Mouse (Mus musculus): ENCODE results near the gene Gucy2d. TPM values are rescaled to one million over a fixed set of nuclear protein-coding genes. Genes with fewer than 3 reads are reported as not detected.
A peak's percentile ranks its signal among the peaks of the same experiment; 100 is the strongest.

Gucy2d gene
- polyA plus RNA-seq, 1 experiment from 2014 or later, result not detected

- H3K27ac ChIP-seq, result no peak overlapping the region
- peak overlapping the region; percentile 55; the same call in 1 of the 2 replicates for H3K4me3 ChIP-seq (replicated peaks)
- peaks cover 26% of the 10 kb centered on the region for H3K4me1 ChIP-seq (replicated peaks)
- DNase-seq, result no peak
- WGBS (ENCODE audit: insufficient replicate concordance), result 75% methylated on average over 6 of the region's 6 CpGs
- no peaks in the 10 kb centered on the region; the same call in 1 of the 2 replicates for H3K36me3 ChIP-seq
- peak overlapping the region; percentile 53; the same call in 1 of the 2 replicates for H3K9ac ChIP-seq
- ATAC-seq (ENCODE audit: low read depth), result no peak
- H3K27me3 ChIP-seq, result peaks cover 34% of the 10 kb centered on the region
- no peaks in the 10 kb centered on the region for H3K9me3 ChIP-seq (replicated peaks)
- H3K4me2 ChIP-seq, result peak overlapping the region; percentile 68
These were observed 50.7 kb downstream of the Gucy2d start for GRCm38 (mm10) chr7:98490911-98491310.

GRCm38 (mm10) chr7:98491451-98492200 is 51.4 kb downstream of the Gucy2d start:
- no peak overlapping the region for H3K9ac ChIP-seq
- ATAC-seq (ENCODE audit: low read depth) (no peak), DNase-seq (no peak)
- peak overlapping the region; percentile 68 for H3K4me2 ChIP-seq
- peak overlapping the region; percentile 21; the same call in 1 of the 2 replicates for H3K27ac ChIP-seq
- 41% methylated on average over 9 of the region's 9 CpGs for WGBS (ENCODE audit: insufficient replicate concordance)
- H3K4me3 ChIP-seq (replicated peaks), result peak overlapping the region; percentile 55
- no peaks in the 10 kb centered on the region for H3K9me3 ChIP-seq (replicated peaks)
- no peaks in the 10 kb centered on the region; the same call in 1 of the 2 replicates for H3K36me3 ChIP-seq
- H3K27me3 ChIP-seq, result peaks cover 34% of the 10 kb centered on the region
- H3K4me1 ChIP-seq (replicated peaks), result peaks cover 26% of the 10 kb centered on the region

DNA sequence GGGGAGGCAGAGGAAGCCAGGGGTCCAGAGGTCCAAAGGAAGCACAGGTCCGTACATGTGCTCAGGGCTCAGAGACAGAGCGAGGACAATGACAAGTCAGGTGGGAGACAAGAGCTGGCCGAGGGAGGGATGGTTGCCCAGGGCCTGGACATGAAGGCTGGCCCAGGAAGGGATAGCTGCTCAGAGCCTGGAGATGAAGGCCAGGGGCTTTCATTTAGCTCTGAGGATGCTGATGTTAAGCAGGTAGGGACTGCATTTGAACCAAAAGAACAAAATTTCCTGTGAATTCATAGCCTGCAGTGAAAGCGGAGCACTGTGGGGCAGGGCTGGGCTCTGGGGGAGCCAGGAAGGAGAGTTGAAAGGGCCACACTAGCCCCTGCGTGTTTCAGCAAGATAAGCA is 52.1 kb downstream of the Gucy2d start:
- Histone ChIP-seq H3K9me3 (replicated peaks) (no peaks in the 10 kb centered on the region), H3K9ac (peak overlapping the region; percentile 3; the same call in 1 of the 2 replicates), H3K27me3 (peaks cover 34% of the 10 kb centered on the region), H3K4me1 (replicated peaks) (peaks cover 26% of the 10 kb centered on the region), H3K4me2 (peak overlapping the region; percentile 68), H3K36me3 (no peaks in the 10 kb centered on the region; the same call in 1 of the 2 replicates), H3K27ac (peak overlapping the region; percentile 21; the same call in 1 of the 2 replicates), H3K4me3 (replicated peaks) (peak overlapping the region; percentile 22)
- ATAC-seq (ENCODE audit: low read depth) (no peak), DNase-seq (no peak)
- WGBS (ENCODE audit: insufficient replicate concordance), result 44% methylated on average over 5 of the region's 5 CpGs

- H3K27ac ChIP-seq, result no peak overlapping the region
- 23% methylated on average over 2 of the region's 2 CpGs for WGBS (ENCODE audit: insufficient replicate concordance)
- H3K4me1 ChIP-seq (replicated peaks), result peaks cover 26% of the 10 kb centered on the region
These were observed 53.1 kb downstream of the Gucy2d start for GRCm38 (mm10) chr7:98493307-98493706.

GRCm38 (mm10) chr7:98493901-98494480 is 53.8 kb downstream of the Gucy2d start:
- H3K36me3 ChIP-seq, result no peaks in the 10 kb centered on the region; the same call in 1 of the 2 replicates
- WGBS (ENCODE audit: insufficient replicate concordance), result 45% methylated on average over 18 of the region's 18 CpGs
- H3K4me2 ChIP-seq, result no peak overlapping the region
- no peak overlapping the region for H3K4me3 ChIP-seq (replicated peaks)
- no peak overlapping the region for H3K27ac ChIP-seq
- ATAC-seq (ENCODE audit: low read depth) (no peak), DNase-seq (no peak)
- no peaks in the 10 kb centered on the region for H3K9me3 ChIP-seq (replicated peaks)
- no peak overlapping the region for H3K9ac ChIP-seq
- peaks cover 26% of the 10 kb centered on the region for H3K4me1 ChIP-seq (replicated peaks)
- peaks cover 24% of the 10 kb centered on the region for H3K27me3 ChIP-seq

More at GRCm38 (mm10) chr7:98493307-98493706, 53.1 kb downstream of the Gucy2d start:
- Histone ChIP-seq H3K9me3 (replicated peaks) (no peaks in the 10 kb centered on the region), H3K9ac (no peak overlapping the region), H3K27me3 (peaks cover 30% of the 10 kb centered on the region), H3K4me3 (replicated peaks) (no peak overlapping the region), H3K36me3 (no peaks in the 10 kb centered on the region; the same call in 1 of the 2 replicates), H3K4me2 (peak overlapping the region; percentile 68)
- ATAC-seq (ENCODE audit: low read depth) (no peak), DNase-seq (no peak)

- Histone ChIP-seq H3K4me1 (replicated peaks) (peaks cover 28% of the 10 kb centered on the region), H3K27me3 (peaks cover 8% of the 10 kb centered on the region), H3K4me3 (replicated peaks) (no peak overlapping the region), H3K9me3 (replicated peaks) (no peaks in the 10 kb centered on the region), H3K36me3 (peaks cover 2% of the 10 kb centered on the region; the same call in 1 of the 2 replicates), H3K9ac (no peak overlapping the region), H3K4me2 (no peak overlapping the region), H3K27ac (no peak overlapping the region)
- no peak for DNase-seq
- no peak for ATAC-seq (ENCODE audit: low read depth)
- WGBS (ENCODE audit: insufficient replicate concordance), result 54% methylated on average over 1 of the region's 1 CpGs
These were observed 55.4 kb downstream of the Gucy2d start for GRCm38 (mm10) chr7:98495591-98495990.

DNA sequence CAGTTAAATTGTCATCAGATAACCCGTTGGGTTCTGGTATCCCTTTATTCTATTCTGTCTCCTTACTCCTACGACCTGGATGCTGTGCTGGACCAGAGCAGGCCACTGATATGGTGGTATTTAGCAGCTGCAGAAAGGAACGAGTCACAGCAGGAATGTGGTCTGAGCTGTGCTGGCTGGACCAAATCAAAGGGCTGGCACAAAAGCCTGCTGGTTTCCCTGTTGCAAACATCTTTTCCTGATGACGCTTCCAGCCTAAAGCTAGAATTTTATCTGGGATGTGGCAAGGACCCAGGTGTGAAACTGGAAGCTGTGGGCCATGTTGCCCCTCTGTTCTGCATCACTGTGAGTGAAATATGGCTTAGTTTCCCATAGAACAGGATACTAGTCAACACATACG is 57.2 kb downstream of the Gucy2d start:
- Histone ChIP-seq H3K4me3 (replicated peaks) (no peak overlapping the region), H3K27me3 (no peaks in the 10 kb centered on the region), H3K27ac (no peak overlapping the region), H3K9ac (no peak overlapping the region), H3K9me3 (replicated peaks) (no peaks in the 10 kb centered on the region), H3K4me1 (replicated peaks) (peaks cover 22% of the 10 kb centered on the region; the same call in 1 of the 2 replicates), H3K36me3 (peaks cover 2% of the 10 kb centered on the region; the same call in 1 of the 2 replicates), H3K4me2 (no peak overlapping the region)
- 51% methylated on average over 5 of the region's 5 CpGs for WGBS (ENCODE audit: insufficient replicate concordance)
- DNase-seq (no peak), ATAC-seq (ENCODE audit: low read depth) (no peak)

- Histone ChIP-seq H3K27ac (no peak overlapping the region), H3K4me1 (replicated peaks) (peaks cover 19% of the 10 kb centered on the region; the same call in 1 of the 2 replicates), H3K9me3 (replicated peaks) (no peaks in the 10 kb centered on the region), H3K27me3 (no peaks in the 10 kb centered on the region), H3K9ac (no peak overlapping the region), H3K4me2 (no peak overlapping the region), H3K36me3 (peaks cover 2% of the 10 kb centered on the region; the same call in 1 of the 2 replicates), H3K4me3 (replicated peaks) (no peak overlapping the region)
- WGBS (ENCODE audit: insufficient replicate concordance), result 71% methylated on average over 12 of the region's 12 CpGs
- ATAC-seq (ENCODE audit: low read depth) (no peak), DNase-seq (no peak)
These were observed 57.9 kb downstream of the Gucy2d start for GRCm38 (mm10) chr7:98498101-98498500.

DNA sequence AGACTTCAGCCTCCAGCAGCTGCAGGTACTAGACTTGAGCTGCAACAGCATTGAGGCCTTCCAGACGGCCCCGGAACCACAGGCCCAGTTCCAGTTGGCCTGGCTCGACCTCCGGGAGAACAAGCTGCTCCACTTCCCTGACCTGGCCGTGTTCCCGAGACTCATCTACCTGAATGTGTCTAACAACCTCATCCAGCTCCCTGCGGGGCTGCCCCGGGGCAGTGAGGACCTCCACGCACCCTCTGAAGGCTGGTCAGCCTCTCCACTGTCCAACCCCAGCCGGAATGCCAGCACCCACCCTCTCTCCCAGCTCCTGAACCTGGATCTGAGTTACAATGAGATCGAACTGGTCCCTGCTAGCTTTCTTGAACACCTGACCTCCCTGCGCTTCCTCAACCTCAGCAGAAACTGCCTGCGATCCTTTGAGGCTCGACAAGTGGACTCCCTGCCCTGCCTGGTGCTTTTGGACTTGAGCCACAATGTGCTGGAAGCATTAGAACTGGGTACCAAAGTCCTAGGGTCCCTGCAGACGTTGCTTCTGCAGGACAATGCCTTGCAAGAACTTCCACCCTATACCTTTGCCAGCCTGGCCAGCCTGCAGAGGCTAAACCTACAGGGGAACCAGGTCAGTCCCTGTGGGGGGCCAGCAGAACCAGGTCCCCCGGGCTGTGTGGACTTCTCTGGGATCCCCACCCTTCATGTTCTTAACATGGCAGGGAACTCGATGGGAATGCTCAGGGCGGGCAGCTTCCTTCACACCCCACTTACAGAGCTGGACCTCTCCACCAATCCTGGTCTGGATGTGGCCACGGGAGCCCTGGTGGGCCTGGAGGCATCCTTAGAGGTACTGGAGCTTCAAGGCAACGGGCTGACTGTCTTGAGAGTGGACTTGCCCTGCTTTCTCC is 58.7 kb downstream of the Gucy2d start:
- Histone ChIP-seq H3K4me2 (no peak overlapping the region), H3K36me3 (peaks cover 2% of the 10 kb centered on the region; the same call in 1 of the 2 replicates), H3K9ac (no peak overlapping the region), H3K9me3 (replicated peaks) (no peaks in the 10 kb centered on the region), H3K27ac (no peak overlapping the region), H3K4me3 (replicated peaks) (no peak overlapping the region), H3K4me1 (replicated peaks) (peaks cover 17% of the 10 kb centered on the region; the same call in 1 of the 2 replicates), H3K27me3 (no peaks in the 10 kb centered on the region)
- 67% methylated on average over 20 of the region's 20 CpGs for WGBS (ENCODE audit: insufficient replicate concordance)
- ATAC-seq (ENCODE audit: low read depth) (no peak), DNase-seq (no peak)

- no peaks in the 10 kb centered on the region for H3K27me3 ChIP-seq
- H3K4me2 ChIP-seq, result no peak overlapping the region
- peaks cover 2% of the 10 kb centered on the region; the same call in 1 of the 2 replicates for H3K36me3 ChIP-seq
- DNase-seq, result no peak
- H3K4me1 ChIP-seq (replicated peaks), result peaks cover 10% of the 10 kb centered on the region; the same call in 1 of the 2 replicates
- WGBS (ENCODE audit: insufficient replicate concordance), result 60% methylated on average over 25 of the region's 25 CpGs
- no peak overlapping the region for H3K9ac ChIP-seq
- no peaks in the 10 kb centered on the region for H3K9me3 ChIP-seq (replicated peaks)
- H3K27ac ChIP-seq, result peak overlapping the region; percentile 24; the same call in 1 of the 2 replicates
- no peak overlapping the region for H3K4me3 ChIP-seq (replicated peaks)
- ATAC-seq (ENCODE audit: low read depth), result no peak
These were observed 59.5 kb downstream of the Gucy2d start for GRCm38 (mm10) chr7:98499561-98500292.
